Mouse (Mus musculus): Measurements from ENCODE around the gene Tcp11x2. TPM values are rescaled to one million over a fixed set of nuclear protein-coding genes. Genes with fewer than 3 reads are reported as not detected.

Gene Tcp11x2
- polyA plus RNA-seq, 1 experiment from 2014 or later = not detected

DNA sequence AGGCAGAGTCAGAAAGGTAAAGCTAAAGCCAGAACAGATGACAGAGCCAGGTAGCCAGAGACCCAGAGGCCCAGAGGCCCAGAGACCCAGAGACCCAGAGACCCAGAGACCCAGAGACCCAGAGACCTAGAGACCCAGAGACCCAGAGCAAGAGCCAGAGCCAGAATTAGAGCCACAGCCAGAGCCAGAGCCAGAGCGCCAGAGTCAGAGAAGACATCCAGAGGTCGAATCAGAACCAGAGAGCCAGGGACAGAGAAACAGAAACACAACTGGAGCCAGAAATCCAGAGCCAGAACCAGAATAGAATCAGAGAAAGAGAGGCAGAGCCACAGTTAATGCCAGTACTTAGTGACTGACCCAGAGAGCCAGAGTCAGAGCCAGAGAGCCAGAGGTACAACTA lies 11.7 kb downstream of the Tcp11x2 start:
- WGBS = 73% methylated on average over 2 of the region's 2 CpGs
- Histone ChIP-seq H3K4me3 (ENCODE audit: low read length) (no peak overlapping the region), H3K9me3 (ENCODE audit: control insufficient read depth, low read length) (no peaks in the 10 kb centered on the region)

DNA sequence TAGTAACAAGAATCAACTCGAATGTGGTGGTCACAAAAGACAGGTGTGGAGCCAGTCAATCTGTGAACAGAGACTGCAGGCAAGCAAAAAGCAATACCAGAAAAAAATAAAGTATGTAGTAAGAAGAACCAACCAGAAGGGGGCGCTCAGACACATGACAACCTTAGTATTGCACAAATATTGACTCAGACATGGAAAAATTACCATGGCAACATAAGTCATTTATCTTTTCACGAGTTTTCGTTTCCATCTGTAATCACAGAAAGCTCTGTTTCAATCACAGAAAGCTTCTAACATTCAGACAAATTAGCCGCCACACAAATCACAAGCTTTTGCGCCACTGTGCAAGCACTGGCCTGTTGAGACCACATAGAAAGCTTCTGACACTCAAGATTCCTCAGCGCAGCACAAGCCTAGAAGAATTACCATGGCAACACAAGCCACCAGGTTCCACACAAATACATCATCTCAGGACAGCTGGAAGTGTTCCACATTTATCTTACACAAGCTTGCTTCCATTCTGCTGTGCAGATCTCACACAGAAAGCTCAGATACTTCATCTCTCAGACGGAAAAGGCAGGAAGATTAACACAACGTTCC lies 41.3 kb downstream of the Tcp11x2 start:
- ATAC-seq = no peak
- no peak overlapping the region for H3K27ac ChIP-seq (ENCODE audit: low read length)
- no peaks in the 10 kb centered on the region for H3K4me1 ChIP-seq (ENCODE audit: control insufficient read depth, insufficient read depth, low read length)
- no peak overlapping the region for H3K4me2 ChIP-seq (ENCODE audit: low read depth, low read length)
- H3K27me3 ChIP-seq (replicated peaks; ENCODE audit: control insufficient read depth, insufficient read depth, low read length) = no peaks in the 10 kb centered on the region
- 38% methylated on average over 9 of the region's 9 CpGs for WGBS
- no peak overlapping the region for H3K4me3 ChIP-seq (ENCODE audit: low read length)
- no peaks in the 10 kb centered on the region for H3K9me3 ChIP-seq (ENCODE audit: control insufficient read depth, low read length)
- no peaks in the 10 kb centered on the region for H3K36me3 ChIP-seq (ENCODE audit: control insufficient read depth, insufficient read depth, low read length)
- H3K9ac ChIP-seq (ENCODE audit: low read depth, low read length) = no peak overlapping the region

More for the DNA sequence above, 11.7 kb downstream of the Tcp11x2 start:
- no peaks in the 10 kb centered on the region; the same call in 1 of the 2 replicates for H3K27me3 ChIP-seq (replicated peaks; ENCODE audit: control insufficient read depth, insufficient read depth, low read length)
- H3K27ac ChIP-seq (ENCODE audit: low read length) = no peak overlapping the region
- no peak overlapping the region for H3K9ac ChIP-seq (ENCODE audit: low read depth, low read length)
- no peak overlapping the region for H3K4me2 ChIP-seq (ENCODE audit: low read depth, low read length)
- H3K4me1 ChIP-seq (ENCODE audit: control insufficient read depth, insufficient read depth, low read length) = no peaks in the 10 kb centered on the region
- no peaks in the 10 kb centered on the region for H3K36me3 ChIP-seq (ENCODE audit: control insufficient read depth, insufficient read depth, low read length)
- ATAC-seq = no peak

DNA sequence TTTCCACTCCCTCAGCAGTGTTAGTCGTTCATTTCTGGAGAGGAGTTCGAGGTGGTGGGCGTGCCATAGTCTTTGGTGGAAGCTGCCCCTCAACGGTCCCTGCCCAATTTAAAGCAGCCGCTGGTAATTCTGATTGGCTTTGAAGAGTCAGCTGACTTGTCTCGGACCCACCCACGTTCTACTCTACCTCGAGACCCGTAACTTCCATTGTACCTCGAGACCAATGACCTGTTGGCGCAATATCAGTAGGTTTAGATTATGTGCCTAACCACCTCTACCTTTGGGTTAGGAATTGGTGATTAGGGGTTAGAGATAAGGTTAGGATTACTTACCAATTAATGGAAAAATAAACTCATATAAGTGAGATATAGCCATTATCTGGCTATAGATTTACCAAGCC lies 66.0 kb downstream of the Tcp11x2 start, which contains the start of gene Prame:
Prame (minus strand) TSS at position 101 of the 400 bp plus-strand sequence.
- no peak within 1 kb of the TSS for H3K4me3 ChIP-seq (ENCODE audit: low read length)
- no peak for ATAC-seq
- no peaks in the 10 kb centered on the region for H3K36me3 ChIP-seq (ENCODE audit: control insufficient read depth, insufficient read depth, low read length)
- H3K9me3 ChIP-seq (ENCODE audit: control insufficient read depth, low read length) = no peaks in the 10 kb centered on the region
- no peaks in the 10 kb centered on the region for H3K4me1 ChIP-seq (ENCODE audit: control insufficient read depth, insufficient read depth, low read length)
- H3K4me2 ChIP-seq (ENCODE audit: low read depth, low read length) = no peak within 1 kb of the TSS
- no peaks in the 10 kb centered on the region for H3K27me3 ChIP-seq (replicated peaks; ENCODE audit: control insufficient read depth, insufficient read depth, low read length)
- no peak within 1 kb of the TSS for H3K9ac ChIP-seq (ENCODE audit: low read depth, low read length)
- no peak within 1 kb of the TSS for H3K27ac ChIP-seq (ENCODE audit: low read length)
- 87% methylated on average over 11 of the region's 11 CpGs for WGBS

Other genes with a start within 250 kb of the Tcp11x2 start
- gene AV320801, start 199.2 kb downstream of the Tcp11x2 start, polyA plus RNA-seq (2015; fragmentation: Nextera tagmentation; extraction: Ambion mirVana) = not detected in 2 replicates
- 0.43 TPM in 1 of 2 replicates, not detected in the other for gene Nxf7, start 95.0 kb downstream of the Tcp11x2 start, polyA plus RNA-seq (2015; fragmentation: Nextera tagmentation; extraction: Ambion mirVana)
- not detected in 2 replicates for gene Prame, start 66.1 kb downstream of the Tcp11x2 start, polyA plus RNA-seq (2015; fragmentation: Nextera tagmentation; extraction: Ambion mirVana)
- not detected in 2 replicates for gene Tmsb15a, start 31.5 kb upstream of the Tcp11x2 start, polyA plus RNA-seq (2015; fragmentation: Nextera tagmentation; extraction: Ambion mirVana)
- gene Armcx5, start 48.9 kb upstream of the Tcp11x2 start, polyA plus RNA-seq (2015; fragmentation: Nextera tagmentation; extraction: Ambion mirVana) = 5.6 and 6.1 TPM in 2 replicates
- gene Gprasp1, start 48.9 kb upstream of the Tcp11x2 start, polyA plus RNA-seq (2015; fragmentation: Nextera tagmentation; extraction: Ambion mirVana) = 20.9 TPM in 2 replicates
- 21.9 and 24.8 TPM in 2 replicates for gene Bhlhb9, start 103.8 kb upstream of the Tcp11x2 start, polyA plus RNA-seq (2015; fragmentation: Nextera tagmentation; extraction: Ambion mirVana)
- 11.7 and 12.6 TPM in 2 replicates for gene Gprasp2, start 145.2 kb upstream of the Tcp11x2 start, polyA plus RNA-seq (2015; fragmentation: Nextera tagmentation; extraction: Ambion mirVana)